Mouse (Mus musculus): ENCODE measurements around the gene Trim7. TPM values are rescaled to one million over a fixed set of nuclear protein-coding genes. Genes with fewer than 3 reads are reported as not detected.

Trim7 gene
- total and polyA plus RNA-seq, 3 experiments: 0.81 to 1.3 TPM; not detected in 1

DNA sequence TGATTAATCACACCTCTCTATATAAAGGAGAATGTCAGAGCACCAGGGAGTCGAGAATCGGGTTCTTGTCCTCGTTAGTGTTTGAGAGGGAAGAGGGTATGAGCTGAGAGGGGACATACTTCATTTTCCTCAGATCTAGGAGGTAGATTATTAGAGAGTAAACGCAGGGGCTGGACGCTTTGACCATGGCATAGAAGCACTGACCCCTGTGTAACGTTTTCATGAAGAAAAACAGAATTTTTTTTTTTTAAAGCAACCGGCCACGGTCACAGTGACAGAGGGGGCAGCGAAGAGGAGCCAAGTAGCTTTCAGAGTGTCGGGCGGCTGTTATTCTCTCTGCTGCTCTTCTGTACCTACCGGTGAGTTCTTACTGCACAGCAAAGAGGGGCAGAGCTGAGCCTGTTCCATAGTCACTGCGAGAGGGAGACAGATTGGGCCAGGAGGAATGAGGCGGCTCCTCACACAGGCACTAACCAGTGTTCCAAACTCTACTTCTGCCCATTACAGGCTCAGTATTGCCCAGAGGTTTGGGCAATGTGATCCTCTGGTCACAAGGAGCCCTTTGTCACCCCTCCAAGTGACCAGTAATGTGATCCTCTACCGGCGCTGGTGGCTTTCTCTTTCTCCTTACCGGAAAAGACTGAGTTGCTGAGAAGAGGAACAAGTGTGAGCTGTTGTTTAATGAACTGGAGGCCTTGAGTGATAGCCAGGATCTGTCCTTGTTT, 46.0 kb downstream of the Trim7 start (continued):
- TF ChIP-seq TCF12 (IDR thresholded peaks at IDR 0.05; ENCODE audit: low read depth, low read length): peak; percentile 33; the same call in 1 of the 2 replicates
- no peak for TF ChIP-seq CTCF (IDR thresholded peaks at IDR 0.05 in 2 of 3, conservative IDR thresholded peaks at IDR 0.05 in 1 of 3; ENCODE audit: control insufficient read depth in 1 of 3, insufficient read depth in 1 of 3, low read depth in 2 of 3, low read length in 3 of 3, poor library complexity in 1 of 3, severe bottlenecking in 1 of 3)
- no peak; a peak in 1 of 4 replicates for TF ChIP-seq EP300 (IDR thresholded peaks at IDR 0.05; ENCODE audit: low read depth in 1 of 2, low read length in 2 of 2)
- no peak for TF ChIP-seq MYC (IDR thresholded peaks at IDR 0.05; ENCODE audit: low read depth, low read length)
- 0 out of 2 replicates have a peak, but pooled peaks have one; percentile 41 for TF ChIP-seq MYB (IDR thresholded peaks at IDR 0.05; ENCODE audit: low read depth, low read length)
- peak; percentile 28; the same call in 1 of the 2 replicates for TF ChIP-seq HCFC1 (IDR thresholded peaks at IDR 0.05; ENCODE audit: low read depth, low read length)
- TF ChIP-seq BHLHE40 (IDR thresholded peaks at IDR 0.05; ENCODE audit: borderline replicate concordance, low read depth, low read length): no peak
- TF ChIP-seq ELF1 (IDR thresholded peaks at IDR 0.05; ENCODE audit: low read depth, low read length): peak; percentile 6; the same call in 1 of the 2 replicates
- TF ChIP-seq ETS1 (IDR thresholded peaks at IDR 0.05; ENCODE audit: low read depth, low read length): peak; percentile 9; the same call in 1 of the 2 replicates
- 0 out of 2 replicates have a peak, but pooled peaks have one; percentile 18 for TF ChIP-seq JUND (IDR thresholded peaks at IDR 0.05; ENCODE audit: low read depth, low read length)

DNA sequence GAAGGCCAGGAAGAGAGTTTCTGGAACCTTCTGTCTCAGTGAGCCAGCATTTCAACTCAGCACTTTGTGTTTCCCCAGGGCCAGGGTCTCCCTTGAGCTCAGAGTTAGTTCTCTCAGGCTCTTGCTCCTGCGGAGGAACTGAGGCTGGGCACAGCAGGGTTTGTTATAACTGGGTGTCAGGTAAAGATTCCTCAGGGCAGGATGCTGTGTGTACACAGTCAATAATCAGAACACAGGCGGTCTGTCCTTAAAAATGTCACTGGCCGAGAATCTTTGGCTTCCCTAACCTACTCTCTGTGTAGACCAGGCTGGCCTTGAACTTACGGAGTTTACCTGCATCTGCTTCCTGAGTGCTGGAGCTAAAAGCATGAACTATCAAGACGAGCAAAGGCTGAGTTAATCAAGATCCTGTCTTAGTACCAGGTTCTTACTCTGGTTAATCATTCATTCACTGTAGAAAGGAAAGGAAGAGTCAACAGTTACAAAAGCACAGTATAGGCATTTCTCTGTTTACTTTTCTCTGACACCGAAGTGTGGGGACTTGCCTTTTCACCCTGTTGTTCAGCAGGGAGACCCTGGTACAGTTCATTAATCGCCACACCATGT, 46.9 kb downstream of the Trim7 start:
- Histone ChIP-seq H3K79me2 (ENCODE audit: control insufficient read depth, insufficient read depth, low read length, poor library complexity) (peaks cover 16% of the 10 kb centered on the region; the same call in 1 of the 2 replicates), H3K9ac (ENCODE audit: control insufficient read depth, low read depth, low read length, poor library complexity, severe bottlenecking) (peak overlapping the region; percentile 89), H3K4me3 (ENCODE audit: control insufficient read depth in 1 of 2, insufficient read depth in 1 of 2, low read depth in 2 of 2, low read length in 2 of 2) (peak overlapping the region; percentile 65 to 86), H3K4me1 (ENCODE audit: control insufficient read depth in 1 of 2, insufficient read depth in 2 of 2, low read length in 2 of 2) (peaks cover 12 to 35% of the 10 kb centered on the region in 2 experiments), H3K27ac (ENCODE audit: control insufficient read depth, low read depth, low read length) (peak overlapping the region; percentile 95), H3K9me3 (replicated peaks; ENCODE audit: insufficient read depth, low read length) (no peaks in the 10 kb centered on the region), H3K36me3 (ENCODE audit: control insufficient read depth in 1 of 2, insufficient read depth in 2 of 2, low read length in 2 of 2) (peaks cover 0 to 23% of the 10 kb centered on the region in 2 experiments; a peak in 2 of 4 replicates), H3K27me3 (ENCODE audit: control insufficient read depth in 1 of 2, insufficient read depth in 2 of 2, low read length in 2 of 2) (no peaks in the 10 kb centered on the region)
- TF ChIP-seq CHD1 (IDR thresholded peaks at IDR 0.05; ENCODE audit: low read depth, low read length) (no peak), MYB (IDR thresholded peaks at IDR 0.05; ENCODE audit: low read depth, low read length) (no peak), MXI1 (IDR thresholded peaks at IDR 0.05; ENCODE audit: low read depth, low read length) (no peak), JUND (IDR thresholded peaks at IDR 0.05; ENCODE audit: low read depth, low read length) (no peak), KAT2A (conservative IDR thresholded peaks at IDR 0.05; ENCODE audit: low read depth, low read length) (no peak), SIN3A (IDR thresholded peaks at IDR 0.05; ENCODE audit: low read length) (no peak), MYC (IDR thresholded peaks at IDR 0.05; ENCODE audit: low read depth, low read length) (0 out of 2 replicates have a peak, but pooled peaks have one; percentile 16), TBP (IDR thresholded peaks at IDR 0.05; ENCODE audit: low read depth, low read length) (peak; percentile 99), E2F4 (IDR thresholded peaks at IDR 0.05; ENCODE audit: borderline replicate concordance, low read depth, low read length) (no peak), UBTF (IDR thresholded peaks at IDR 0.05; ENCODE audit: borderline replicate concordance, insufficient read depth, low read depth, low read length) (no peak), EP300 (IDR thresholded peaks at IDR 0.05; ENCODE audit: low read depth in 1 of 2, low read length in 2 of 2) (0 out of 4 replicates have a peak, but pooled peaks of 1 of the 2 experiments have one; percentile 5)
- DNase-seq (ENCODE audit: low read depth, low spot score): peak; percentile 79
